Mouse (Mus musculus) CD4-positive helper T cell, adult 2 months (primary cell): ENCODE results near the gene Morn5.

Source experiments
- DNase-seq: peaks from one replicate; pipeline ENCODE4 v3.0.0-alpha.2; 2012; ENCODE audit warnings: low read depth, missing footprints, low spot score

Gene Morn5

GRCm38 (mm10) chr2:36048748-36049566, at the start of gene Morn5, which contains the start of gene Ndufa8:
Morn5 (plus strand) TSS chr2:36049458.
Ndufa8 (minus strand) TSS chr2:36049406.
- DNase-seq, result peak; percentile 96

GRCm38 (mm10) chr2:36000390-36000789, 48.9 kb upstream of the Morn5 start:
- DNase-seq, result no peak

- no peak for DNase-seq
Observed at GRCm38 (mm10) chr2:36002188-36002587, 47.1 kb upstream of the Morn5 start.

- peak; percentile 25 for DNase-seq
Observed at GRCm38 (mm10) chr2:36008071-36008470, 41.2 kb upstream of the Morn5 start.

GRCm38 (mm10) chr2:36009386-36009785, 39.9 kb upstream of the Morn5 start:
- peak; percentile 71 for DNase-seq

- DNase-seq, result no peak
Observed at GRCm38 (mm10) chr2:36010579-36010978, 38.7 kb upstream of the Morn5 start.

- no peak for DNase-seq
Observed at GRCm38 (mm10) chr2:36011331-36011825, 37.9 kb upstream of the Morn5 start.

- DNase-seq, result no peak
Observed at GRCm38 (mm10) chr2:36013010-36013409, 36.2 kb upstream of the Morn5 start.

GRCm38 (mm10) chr2:36021385-36022159, 27.7 kb upstream of the Morn5 start:
- peak; percentile 56 for DNase-seq

GRCm38 (mm10) chr2:36023291-36023690, 26.0 kb upstream of the Morn5 start:
- no peak for DNase-seq

- no peak for DNase-seq
Observed at GRCm38 (mm10) chr2:36032884-36033283, 16.4 kb upstream of the Morn5 start.

GRCm38 (mm10) chr2:36033966-36034365, 15.3 kb upstream of the Morn5 start:
- no peak for DNase-seq

- DNase-seq, result no peak
Observed at GRCm38 (mm10) chr2:36034898-36035297, 14.4 kb upstream of the Morn5 start.

GRCm38 (mm10) chr2:36035413-36036081, 13.7 kb upstream of the Morn5 start:
- DNase-seq, result no peak

- DNase-seq, result no peak
Observed at GRCm38 (mm10) chr2:36039297-36039985, 9.8 kb upstream of the Morn5 start.

- no peak for DNase-seq
Observed at GRCm38 (mm10) chr2:36040872-36041271, 8.4 kb upstream of the Morn5 start.

- DNase-seq, result no peak
Observed at GRCm38 (mm10) chr2:36048164-36048563, 1.1 kb upstream of the Morn5 start.

- DNase-seq, result no peak
Observed at GRCm38 (mm10) chr2:36049567-36049954, 303 bp downstream of the Morn5 start.

- no peak for DNase-seq
Observed at GRCm38 (mm10) chr2:36053249-36053648, 4.0 kb downstream of the Morn5 start.

GRCm38 (mm10) chr2:36056248-36056647, 7.0 kb downstream of the Morn5 start:
- no peak for DNase-seq

GRCm38 (mm10) chr2:36061409-36061808, 12.2 kb downstream of the Morn5 start:
- DNase-seq, result no peak
